Mouse (Mus musculus): ENCODE results near the gene Kpnb1.

Kpnb1 gene

GRCm38 (mm10) chr11:97185704-97186614 is 1.7 kb downstream of the Kpnb1 start:
- no peak for DNase-seq (ENCODE audit: low spot score)

- DNase-seq (ENCODE audit: low spot score): no peak
These were observed 2.8 kb downstream of the Kpnb1 start for GRCm38 (mm10) chr11:97184875-97185274.

- no peak for DNase-seq (ENCODE audit: low spot score)
These were observed 5.2 kb downstream of the Kpnb1 start for GRCm38 (mm10) chr11:97182446-97182845.

- DNase-seq (ENCODE audit: low spot score): no peak
These were observed 6.6 kb downstream of the Kpnb1 start for GRCm38 (mm10) chr11:97181061-97181460.

- no peak for DNase-seq (ENCODE audit: low spot score)
These were observed 9.5 kb downstream of the Kpnb1 start for GRCm38 (mm10) chr11:97178198-97178597.

GRCm38 (mm10) chr11:97176851-97177250 is 10.8 kb downstream of the Kpnb1 start:
- no peak for DNase-seq (ENCODE audit: low spot score)

GRCm38 (mm10) chr11:97175499-97175898 is 12.2 kb downstream of the Kpnb1 start:
- no peak for DNase-seq (ENCODE audit: low spot score)

- DNase-seq (ENCODE audit: low spot score): no peak
These were observed 27.3 kb downstream of the Kpnb1 start for GRCm38 (mm10) chr11:97160341-97160740.

GRCm38 (mm10) chr11:97156999-97157398 is 30.7 kb downstream of the Kpnb1 start:
- DNase-seq (ENCODE audit: low spot score): no peak

- no peak for DNase-seq (ENCODE audit: low spot score)
These were observed 34.9 kb downstream of the Kpnb1 start for GRCm38 (mm10) chr11:97152662-97153287.

GRCm38 (mm10) chr11:97152023-97152426 is 35.7 kb downstream of the Kpnb1 start:
- no peak for DNase-seq (ENCODE audit: low spot score)

GRCm38 (mm10) chr11:97151343-97151801 is 36.3 kb downstream of the Kpnb1 start, which contains the start of gene Tbkbp1:
Gene Tbkbp1 (minus strand): TSS chr11:97151495.
- no peak for DNase-seq (ENCODE audit: low spot score)

GRCm38 (mm10) chr11:97150411-97151330 is 37.0 kb downstream of the Kpnb1 start:
- no peak for DNase-seq (ENCODE audit: low spot score)

GRCm38 (mm10) chr11:97149995-97150410 is 37.7 kb downstream of the Kpnb1 start:
- DNase-seq (ENCODE audit: low spot score): no peak

- DNase-seq (ENCODE audit: low spot score): no peak
These were observed 38.7 kb downstream of the Kpnb1 start for GRCm38 (mm10) chr11:97149026-97149425.

GRCm38 (mm10) chr11:97148591-97148990 is 39.1 kb downstream of the Kpnb1 start:
- no peak for DNase-seq (ENCODE audit: low spot score)

GRCm38 (mm10) chr11:97147333-97147732 is 40.3 kb downstream of the Kpnb1 start:
- DNase-seq (ENCODE audit: low spot score): no peak

GRCm38 (mm10) chr11:97146724-97147123 is 41.0 kb downstream of the Kpnb1 start:
- peak; percentile 45 for DNase-seq (ENCODE audit: low spot score)

GRCm38 (mm10) chr11:97145951-97146350 is 41.7 kb downstream of the Kpnb1 start:
- DNase-seq (ENCODE audit: low spot score): no peak

GRCm38 (mm10) chr11:97145320-97145719 is 42.4 kb downstream of the Kpnb1 start:
- DNase-seq (ENCODE audit: low spot score): no peak

- no peak for DNase-seq (ENCODE audit: low spot score)
These were observed 44.3 kb downstream of the Kpnb1 start for GRCm38 (mm10) chr11:97143196-97143900.

Measured in spleen, adult 12 weeks (tissue).